Mouse (Mus musculus) kidney, adult 2 months (tissue): ENCODE data around the gene Serinc3.

Experiments used
- CTCF ChIP-seq: fragments of 200-500 bp; conservative IDR thresholded peaks from 2 replicates; pipeline ENCODE4 v1.5.1; 2011; ENCODE audit warnings: low read depth, mild to moderate bottlenecking, control low read depth, low read length, moderate library complexity, mixed read lengths; ENCODE audit not compliant: insufficient read depth, insufficient read length
- POLR2A ChIP-seq: fragments of 200-500 bp; IDR thresholded peaks from one replicate; pipeline ENCODE4 v1.6.1; 2011; ENCODE audit warnings: low read depth, low read length, control low read depth

DNA sequence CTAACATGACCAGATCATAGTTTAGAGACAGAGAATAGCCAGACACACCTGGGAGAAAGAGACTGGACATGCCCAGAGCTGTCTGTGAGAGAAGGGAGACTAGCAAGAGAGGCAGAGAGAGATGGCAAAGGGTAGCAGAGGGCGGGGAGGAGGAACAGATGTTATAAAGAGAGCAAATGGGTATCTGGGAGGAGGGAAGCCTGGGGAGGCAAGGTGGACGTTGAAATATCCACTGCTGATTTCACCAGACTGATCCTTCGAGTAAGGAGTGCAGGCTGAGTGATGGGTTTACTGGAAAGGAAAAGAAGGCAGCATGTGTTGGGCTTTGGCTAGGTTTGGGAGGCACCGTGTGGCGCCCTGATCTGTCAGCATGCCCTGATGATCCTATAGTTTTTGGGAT, 29.5 kb upstream of the Serinc3 start:
- TF ChIP-seq CTCF (no peak), POLR2A (no peak)
